Mouse (Mus musculus): ENCODE data around the gene Cybrd1.

DNA sequence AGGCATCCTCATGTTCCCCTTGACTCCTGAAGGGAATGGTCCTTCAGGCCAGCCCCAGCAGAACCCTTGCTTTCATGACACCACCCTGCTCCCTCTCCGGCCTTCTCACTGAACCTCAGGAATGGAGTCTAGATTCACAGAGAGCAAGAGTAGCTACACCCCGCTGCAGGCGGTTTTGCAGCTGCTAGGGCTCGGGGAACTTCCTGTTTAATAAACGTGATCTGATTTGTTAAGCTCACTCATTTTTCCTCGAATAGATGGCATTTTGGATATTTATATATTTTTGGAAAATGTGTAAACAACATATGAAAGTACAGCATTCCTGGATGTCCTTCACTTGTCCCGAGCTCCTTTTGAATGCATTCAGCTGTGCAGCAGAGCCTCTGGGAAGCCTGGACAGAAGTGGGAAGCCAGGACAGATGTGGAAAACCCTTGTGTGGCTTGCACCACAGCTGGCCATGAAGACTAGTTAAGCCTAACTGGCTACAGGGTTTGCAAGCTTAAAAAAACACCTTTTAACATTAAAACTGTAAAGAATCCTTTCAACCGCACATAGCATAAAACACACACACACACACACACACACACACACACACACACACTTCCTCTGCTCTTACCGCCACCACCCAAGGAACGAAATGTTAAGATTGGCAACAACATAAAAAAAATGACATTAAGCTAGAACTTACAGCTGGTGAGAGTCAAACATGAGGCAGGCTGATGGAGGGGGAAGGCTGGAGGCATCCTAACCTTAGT lies 10.2 kb downstream of the Cybrd1 start:
- TF ChIP-seq POLR2A (IDR thresholded peaks at IDR 0.05; ENCODE audit: borderline replicate concordance, low read depth, low read length) (no peak), CTCF (IDR thresholded peaks at IDR 0.05; ENCODE audit: low read depth, low read length) (no peak)
